Mouse (Mus musculus): ENCODE results near the gene Kif20b. TPM values are rescaled to one million over a fixed set of nuclear protein-coding genes. Genes with fewer than 3 reads are reported as not detected.

Gene Kif20b
- polyA plus RNA-seq (2012; rRNA removed), result 2.7 and 2.9 TPM in 2 replicates

DNA sequence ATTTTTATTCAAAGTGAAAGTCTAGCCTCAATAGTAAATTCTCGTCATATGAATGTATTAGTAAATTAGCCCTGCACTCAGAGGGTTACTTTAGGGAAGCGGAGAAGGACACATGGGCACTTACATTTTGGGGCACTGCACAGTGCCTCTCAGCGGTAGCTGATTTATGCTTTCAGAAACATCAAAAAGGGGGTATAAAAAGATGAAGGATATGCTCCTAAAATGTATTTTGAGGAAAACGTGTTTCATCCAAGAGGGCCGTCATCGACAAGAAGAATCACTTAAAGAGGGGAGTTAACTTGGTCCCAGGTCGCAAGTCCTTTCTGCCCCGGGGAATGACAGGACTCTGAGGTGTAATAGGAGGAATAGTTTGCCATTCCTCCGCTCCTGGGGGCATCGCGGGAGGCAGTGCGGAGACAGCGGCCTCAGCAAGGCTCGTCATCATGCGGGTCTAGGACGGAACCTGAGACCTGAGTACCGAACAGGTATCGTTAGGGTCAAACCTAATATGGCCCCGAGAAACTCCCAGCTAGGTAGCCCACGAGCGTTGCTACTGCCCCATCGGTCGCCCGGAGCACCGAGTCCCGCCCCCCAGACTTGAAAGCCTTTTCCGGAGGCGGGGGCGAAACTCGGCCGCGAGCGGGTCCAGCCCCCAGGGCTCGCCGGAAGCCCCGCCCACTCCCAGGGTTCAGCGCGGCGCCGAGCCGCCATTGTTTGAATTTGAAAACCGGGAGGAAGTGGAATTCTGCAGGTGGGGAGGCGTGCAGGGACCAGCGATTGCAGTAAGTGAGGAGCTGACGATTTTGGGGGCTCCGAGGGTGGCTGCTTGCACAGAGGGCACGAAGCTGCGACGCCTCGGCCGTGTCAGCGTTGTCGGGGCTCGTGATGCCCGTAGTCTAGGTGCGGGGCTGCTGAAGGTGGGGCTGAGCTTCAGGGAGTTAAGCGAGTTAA lies at the start of gene Kif20b:
Kif20b (plus strand) TSS at position 710 of the 951 bp plus-strand sequence.
- peak; percentile 83 for DNase-seq (ENCODE audit: low spot score)

DNA sequence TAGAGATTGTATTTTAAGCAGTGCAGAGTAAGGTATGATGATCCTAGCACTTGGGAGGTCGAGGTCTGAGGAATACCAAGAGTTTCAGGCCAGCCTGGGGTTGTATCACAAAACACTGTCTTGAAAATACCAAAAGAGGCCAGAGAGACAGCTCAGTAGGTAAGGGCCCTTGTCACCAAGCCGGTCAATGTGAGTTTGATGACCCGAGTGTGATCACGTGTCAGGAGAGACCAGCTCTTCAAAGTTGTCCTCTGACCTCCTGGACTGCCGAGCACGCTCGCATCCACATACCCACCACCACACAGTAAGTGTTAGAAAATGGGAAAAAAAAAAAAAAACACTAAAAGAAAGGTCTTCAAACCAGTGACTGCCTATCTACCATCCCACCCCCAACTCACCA lies 45.5 kb upstream of the Kif20b start:
- no peak for DNase-seq (ENCODE audit: low spot score)

DNA sequence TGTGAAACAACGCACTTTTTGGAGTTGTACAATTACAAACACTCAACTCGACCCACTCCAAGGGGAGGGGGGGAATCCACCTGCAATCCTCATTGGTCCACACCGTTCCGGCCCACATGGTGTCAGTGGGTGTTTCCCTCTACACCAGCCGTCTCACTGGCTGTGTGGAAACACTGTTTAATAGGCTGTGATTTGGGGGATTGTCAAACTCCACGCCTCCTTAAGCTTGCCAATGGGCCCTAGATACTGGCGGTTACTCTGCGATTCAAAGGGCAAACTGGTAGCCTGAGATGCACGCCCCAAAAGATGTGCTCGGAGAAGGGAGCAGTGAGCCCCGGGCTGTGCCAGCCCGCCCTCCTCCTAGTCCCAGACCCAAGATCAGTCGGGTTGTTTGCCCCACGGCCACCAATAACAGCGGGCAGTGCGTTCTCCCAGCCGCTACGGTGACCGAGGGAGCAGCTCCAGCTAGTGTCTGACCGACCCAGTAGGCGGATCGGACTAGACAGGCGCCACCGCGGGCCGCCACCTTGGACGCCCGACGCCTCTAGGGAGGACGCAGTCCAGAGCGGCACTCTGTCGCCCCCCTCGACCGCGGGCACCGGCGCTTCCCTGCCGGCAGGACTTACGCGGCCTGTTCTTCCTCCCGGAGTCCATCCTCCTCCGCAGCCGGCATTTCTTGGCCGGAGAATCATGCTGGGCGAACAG lies 44.1 kb upstream of the Kif20b start:
- DNase-seq (ENCODE audit: low spot score), result peak; percentile 75

DNA sequence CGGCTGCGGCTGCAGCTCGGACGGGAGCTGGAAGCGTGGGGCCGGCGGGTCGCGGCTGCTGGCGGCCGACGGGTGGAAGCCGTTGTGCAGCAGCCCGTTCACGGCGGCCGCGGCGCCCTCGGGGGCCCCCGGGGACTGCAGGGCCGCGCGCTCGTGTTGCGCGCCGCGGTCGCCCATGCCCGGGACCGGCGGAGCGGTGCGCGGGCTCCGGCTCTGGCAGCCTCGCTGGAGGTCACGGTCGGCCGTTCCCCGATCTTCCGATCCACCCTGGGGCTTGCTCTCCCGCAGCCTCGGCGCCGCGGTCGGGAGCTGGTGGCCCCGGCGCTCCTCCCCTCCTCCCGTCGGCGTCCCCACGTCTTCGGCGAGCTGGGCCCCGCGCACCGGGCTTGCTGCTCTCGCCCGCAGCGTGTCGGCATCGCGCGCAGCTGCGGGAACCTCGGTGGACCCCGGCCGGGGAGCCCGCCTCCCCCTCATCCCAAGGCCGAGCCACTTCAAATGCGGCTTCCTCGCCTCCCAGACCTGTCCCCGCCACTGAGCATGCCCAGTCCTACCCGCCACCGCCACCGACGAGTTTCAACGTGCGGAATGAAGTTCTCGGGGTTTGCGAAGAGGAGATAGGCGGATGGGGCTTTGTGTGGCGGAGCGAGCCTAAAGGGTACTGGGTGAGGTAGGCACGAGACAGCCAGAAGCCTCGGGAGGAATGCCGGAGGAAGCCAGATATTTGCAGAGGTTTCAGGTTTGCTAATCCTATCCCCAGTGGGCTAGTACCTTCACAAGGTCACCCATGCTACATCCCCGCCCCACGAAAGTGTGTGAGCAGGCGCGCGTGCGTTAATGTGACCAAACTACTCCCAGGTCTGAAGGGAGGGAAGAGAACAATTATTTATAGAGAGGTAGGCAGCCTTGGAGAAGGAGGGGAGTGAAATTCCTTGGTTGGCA lies 43.3 kb upstream of the Kif20b start, which contains the start of gene Pank1:
Pank1 (minus strand) TSS at position 853 of the 939 bp plus-strand sequence.
- peak; percentile 74 for DNase-seq (ENCODE audit: low spot score)

DNA sequence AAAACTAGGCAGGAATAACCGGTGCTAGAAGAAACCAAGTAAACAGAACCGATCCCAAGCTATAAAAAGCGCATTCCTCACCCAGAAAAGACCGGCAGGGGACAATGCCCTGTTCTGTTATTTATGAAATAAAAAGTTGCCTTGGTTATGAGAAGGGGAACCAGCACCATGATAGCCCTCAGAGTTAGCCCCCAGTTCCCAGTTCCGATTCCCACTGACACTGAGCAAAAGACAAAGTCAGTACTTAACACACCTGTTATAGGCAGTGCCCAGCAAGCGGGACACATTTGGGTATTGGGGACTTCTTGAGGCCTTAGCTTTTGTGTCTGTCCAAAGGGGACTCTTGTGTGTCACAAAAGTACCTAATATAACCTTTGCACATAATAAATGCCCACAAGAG lies 42.5 kb upstream of the Kif20b start:
- no peak for DNase-seq (ENCODE audit: low spot score)

DNA sequence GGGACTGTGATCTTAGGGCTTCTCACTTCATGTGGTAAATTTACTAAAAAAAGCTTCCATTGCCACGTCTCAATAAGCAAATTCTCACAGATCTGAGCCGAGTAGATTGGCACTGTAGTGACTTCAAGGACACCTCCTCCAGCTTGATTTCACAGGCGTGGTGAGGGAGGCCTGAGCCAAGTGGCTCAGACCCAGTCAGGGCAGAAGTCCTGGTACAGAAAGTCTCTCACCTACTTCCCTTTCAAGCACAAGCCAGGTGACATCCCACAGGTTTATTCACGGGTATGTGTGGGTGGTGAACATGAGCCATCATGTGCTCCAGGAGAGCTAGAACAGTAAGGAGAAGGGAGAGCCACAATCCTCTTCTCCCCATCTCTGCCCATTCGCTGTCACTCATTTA lies 41.0 kb upstream of the Kif20b start:
- no peak for DNase-seq (ENCODE audit: low spot score)

DNA sequence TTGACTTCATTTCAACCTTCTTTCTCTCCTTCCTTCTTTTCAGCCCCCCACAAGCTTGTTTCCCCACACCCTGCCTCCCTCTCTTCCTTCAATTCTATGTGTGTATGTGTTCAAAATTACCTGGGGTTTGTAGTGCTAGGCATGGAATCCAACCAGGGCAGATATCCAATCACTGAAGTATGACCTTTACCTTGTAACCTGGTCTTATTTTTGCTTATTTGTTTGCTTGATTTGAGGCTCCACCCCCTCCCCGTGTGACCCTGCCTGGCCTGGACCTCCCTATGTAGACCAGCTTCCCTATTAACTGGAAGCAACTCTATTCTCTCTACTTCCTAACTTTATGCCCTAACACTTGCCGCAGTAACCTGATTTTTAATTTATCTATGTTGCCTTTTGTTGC lies 39.7 kb upstream of the Kif20b start:
- no peak for DNase-seq (ENCODE audit: low spot score)

DNA sequence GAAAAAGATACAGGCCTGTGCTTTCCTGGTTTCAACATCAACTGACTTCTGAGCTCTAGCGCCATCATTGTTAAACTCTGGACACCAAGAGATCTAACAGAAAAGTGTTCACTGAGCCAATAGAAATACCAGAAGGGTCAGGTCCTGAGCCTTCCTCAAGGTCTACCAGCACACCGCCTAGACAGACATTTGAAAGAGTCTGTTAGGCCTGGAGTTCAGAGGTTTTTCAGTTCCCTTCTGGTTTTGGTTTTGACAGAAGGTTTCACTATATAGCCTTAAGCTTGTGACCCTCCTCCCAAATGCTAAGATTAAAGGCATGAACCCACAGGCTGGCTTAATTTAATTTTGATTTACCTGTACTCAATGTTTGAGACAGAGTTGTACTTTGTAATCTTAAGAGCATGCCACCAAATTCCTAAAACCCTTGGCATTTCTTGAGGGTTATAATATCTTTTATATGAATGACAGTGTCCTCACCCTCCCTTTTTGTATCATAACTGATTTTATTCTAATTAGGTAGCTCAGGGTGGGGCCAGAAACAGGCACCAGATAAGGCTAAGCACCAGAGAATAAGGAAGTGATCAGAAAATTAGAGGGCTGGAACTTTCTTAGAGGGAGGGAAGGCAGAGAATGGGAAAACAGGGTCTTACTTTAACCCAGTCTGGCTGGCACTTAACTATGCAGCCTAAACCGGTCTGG lies 38.5 kb upstream of the Kif20b start:
- DNase-seq (ENCODE audit: low spot score), result no peak

DNA sequence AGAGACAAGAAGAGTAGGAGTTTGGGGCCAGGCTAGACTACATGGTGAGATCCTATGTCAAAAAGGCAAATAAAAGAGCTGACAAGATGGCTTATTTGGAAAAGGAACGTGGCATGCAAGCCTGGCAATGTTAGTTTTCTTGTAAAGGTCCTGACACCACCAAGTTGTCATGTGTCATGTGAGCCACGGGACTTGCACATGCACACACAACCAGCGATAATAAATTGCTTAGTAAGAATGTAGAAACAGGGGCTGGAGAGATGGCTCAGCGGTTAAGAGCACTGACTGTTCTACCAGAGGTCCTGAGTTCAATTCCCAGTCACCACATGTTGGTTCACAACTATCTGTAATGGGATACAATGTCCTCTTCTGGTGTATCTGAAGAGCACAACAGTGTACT lies 35.8 kb upstream of the Kif20b start:
- no peak for DNase-seq (ENCODE audit: low spot score)

DNA sequence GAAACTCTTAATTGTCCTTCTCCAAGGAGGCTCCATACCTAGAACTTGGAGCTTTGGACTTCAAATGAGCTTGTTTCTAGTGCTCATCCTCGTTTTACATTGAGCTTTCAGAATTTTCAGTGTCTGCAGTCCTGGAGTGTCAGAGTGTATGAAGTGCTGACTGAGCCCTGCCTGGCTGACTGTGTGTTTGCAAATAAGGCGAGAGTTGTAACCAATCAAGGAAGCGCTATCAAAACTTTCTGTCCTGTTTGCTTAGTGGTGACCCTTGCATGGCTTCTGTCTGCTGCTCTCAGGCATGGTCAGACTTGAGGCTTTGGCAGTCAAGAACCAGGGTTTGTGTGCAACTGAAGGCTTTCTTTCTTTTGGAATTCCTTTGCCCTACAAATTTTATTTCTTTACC lies 31.2 kb upstream of the Kif20b start:
- DNase-seq (ENCODE audit: low spot score), result no peak

DNA sequence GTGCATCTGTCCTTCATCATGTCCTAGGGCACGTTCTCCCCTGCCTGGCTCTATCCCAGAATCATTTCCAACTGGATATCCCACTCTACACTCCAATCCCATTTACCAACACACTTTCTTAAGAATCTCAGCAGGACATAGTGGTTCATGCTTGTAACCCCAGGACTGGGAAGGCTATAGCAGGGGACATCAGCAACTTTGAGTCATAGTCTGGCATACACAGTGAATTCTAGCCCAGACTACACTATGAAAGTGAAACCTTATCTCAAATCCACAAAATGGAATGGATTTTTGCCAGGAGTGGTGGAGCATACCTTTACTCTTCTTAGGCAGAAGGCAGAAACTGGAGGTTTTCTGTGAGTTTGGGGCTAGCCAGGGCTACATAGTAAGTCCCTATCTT lies 30.6 kb upstream of the Kif20b start:
- DNase-seq (ENCODE audit: low spot score), result no peak

DNA sequence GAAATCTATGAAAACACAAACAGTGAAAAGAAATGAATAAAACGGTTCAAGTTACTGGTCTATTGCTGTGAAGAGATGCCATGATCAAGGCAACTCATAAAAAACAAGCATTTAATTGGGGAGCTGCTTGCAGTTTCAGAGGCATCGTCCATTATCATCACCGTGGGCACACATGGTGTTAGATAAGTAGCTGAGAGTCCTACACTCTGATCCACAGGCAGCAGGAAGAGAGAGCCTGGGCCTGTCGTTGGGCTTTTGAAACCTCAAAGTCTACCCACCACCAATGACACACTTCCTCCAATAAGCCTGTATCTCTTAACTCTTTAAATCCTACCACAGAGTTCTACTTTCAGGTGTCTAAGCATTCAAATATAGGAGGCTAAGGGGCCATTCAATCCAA lies 27.1 kb upstream of the Kif20b start:
- DNase-seq (ENCODE audit: low spot score), result no peak

DNA sequence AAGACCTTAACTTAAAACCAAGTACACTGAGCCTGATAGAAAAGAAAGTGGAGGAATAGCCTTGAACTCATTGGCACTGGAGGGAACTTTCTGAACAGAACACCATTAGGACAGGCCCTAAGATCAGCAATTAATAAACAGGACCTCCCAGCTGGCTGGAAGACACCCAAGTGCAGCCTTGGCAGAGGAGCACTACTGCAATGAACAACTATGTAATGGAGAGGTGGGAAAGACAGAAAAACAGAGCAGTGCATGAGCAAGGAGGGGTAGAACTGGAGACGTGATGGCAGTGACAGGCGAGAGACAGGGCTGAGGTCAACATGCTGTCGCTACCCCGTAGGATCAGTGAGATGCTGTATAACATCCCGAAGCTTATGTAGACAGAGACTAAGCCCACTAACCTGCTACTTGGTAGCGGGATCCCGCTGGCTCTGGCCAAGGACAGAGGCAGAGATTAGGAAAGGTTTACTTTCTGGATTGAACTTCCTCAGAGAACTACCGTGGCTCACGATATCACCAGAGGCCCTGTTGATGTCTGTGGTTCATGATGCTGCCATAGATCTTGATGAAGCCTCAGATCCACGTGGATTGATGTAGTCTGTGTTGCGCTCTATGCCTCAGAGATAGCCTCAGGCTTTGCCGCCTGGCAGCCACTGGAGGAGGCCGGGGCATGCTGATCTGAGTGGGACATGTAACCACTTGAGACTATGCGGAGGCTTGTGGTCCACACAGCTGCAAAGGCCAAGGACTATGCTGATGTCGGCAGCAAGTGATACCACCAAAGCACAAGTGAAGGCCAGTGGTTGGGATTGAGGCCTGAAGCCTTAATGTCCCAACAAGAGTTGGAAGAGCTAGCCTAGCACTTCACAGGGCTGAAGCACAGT lies 24.8 kb upstream of the Kif20b start:
- no peak for DNase-seq (ENCODE audit: low spot score)

DNA sequence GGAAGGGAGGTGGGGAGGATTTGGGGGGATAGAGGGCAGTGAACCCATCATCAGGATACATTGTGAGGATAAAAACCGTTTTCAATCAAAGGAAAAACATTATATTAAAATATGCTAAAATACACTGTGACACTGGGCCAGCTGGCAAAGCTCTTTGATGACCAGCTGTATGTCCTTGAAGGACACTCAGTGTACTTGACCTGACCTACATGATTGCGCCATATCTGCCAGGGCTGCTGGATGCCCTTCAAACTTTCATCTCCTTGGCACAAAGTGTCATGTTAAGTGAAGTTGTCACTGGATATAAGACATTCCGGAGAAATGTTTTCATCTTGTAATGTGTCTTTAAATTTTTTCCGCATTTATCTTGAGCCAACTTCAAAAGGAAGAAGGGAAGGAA lies 23.2 kb upstream of the Kif20b start:
- no peak for DNase-seq (ENCODE audit: low spot score)

DNA sequence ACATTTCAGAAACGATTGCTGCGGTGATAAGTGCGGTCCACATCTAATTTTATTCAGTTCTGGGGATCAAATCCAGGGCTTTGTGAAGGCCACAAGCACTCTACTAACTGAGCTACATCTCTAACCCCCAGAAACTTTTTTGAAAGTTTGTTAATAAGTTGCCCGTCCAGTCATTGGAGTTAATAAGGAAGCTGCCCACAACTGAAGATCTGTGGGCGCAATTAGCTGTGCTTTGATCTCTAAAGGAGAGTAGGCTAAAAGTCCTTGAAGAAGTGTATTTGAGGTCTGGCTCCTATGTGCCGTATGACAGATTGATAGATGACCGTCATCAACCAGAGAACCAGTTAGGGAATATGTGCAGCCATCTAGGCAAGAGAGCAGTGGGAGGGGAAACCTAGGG lies 20.9 kb upstream of the Kif20b start:
- DNase-seq (ENCODE audit: low spot score), result no peak

DNA sequence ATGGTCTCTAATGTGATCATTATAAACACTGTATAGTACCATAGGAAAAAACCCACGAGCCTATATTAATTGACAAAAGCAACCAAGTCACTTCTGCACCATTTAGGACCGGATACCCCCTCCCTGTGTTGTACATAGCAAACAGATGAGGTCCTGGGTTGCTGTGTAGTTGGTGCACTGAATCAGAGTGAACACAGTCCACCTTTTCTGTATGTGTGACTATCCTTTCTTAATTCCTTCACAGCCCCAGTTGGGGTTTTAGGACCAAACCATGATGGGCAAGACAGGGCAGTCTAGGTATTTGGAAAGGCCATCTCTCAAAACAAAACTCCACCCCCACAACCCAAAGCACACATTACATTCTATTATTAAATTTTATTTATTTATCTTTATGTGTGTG lies 20.4 kb upstream of the Kif20b start:
- DNase-seq (ENCODE audit: low spot score), result no peak

DNA sequence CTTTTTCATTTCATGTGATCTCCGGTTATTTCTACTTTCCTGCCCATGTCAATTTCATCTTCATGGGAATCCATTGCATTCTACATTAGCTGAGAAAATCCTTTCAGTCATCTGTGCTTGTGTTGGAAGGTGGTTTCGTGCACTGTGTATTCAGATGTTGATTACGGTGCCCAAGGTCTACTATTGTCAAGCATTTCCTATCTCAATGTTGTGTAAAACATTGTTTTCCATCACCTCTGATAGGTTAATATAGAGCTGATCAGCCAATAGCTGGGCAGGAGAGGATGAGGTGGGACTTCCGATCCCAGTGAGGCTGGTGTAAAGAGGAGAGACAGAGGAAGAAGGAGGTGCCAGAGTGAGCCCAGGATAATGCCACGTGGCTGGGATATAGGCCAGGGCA lies 18.1 kb upstream of the Kif20b start:
- DNase-seq (ENCODE audit: low spot score), result no peak

DNA sequence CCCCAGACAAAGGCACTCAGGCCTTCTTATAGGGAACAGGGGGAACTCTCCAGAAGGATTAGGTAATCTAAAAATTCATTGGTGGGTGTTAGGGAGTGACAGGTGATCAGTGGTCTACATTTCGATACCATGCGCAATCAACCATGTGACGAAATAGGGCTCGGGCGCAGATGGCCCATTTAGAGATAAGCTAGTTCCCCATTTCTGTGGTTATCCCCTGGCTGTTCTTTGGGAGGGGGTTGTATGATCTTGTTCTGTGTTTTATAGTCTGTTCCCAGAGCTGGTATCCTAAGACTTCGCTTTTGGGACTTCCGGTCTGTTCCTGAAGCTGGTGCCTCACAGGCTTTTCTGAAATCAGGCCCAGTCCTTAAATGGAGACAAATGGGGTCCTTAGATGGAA lies 16.7 kb upstream of the Kif20b start:
- no peak for DNase-seq (ENCODE audit: low spot score)

DNA sequence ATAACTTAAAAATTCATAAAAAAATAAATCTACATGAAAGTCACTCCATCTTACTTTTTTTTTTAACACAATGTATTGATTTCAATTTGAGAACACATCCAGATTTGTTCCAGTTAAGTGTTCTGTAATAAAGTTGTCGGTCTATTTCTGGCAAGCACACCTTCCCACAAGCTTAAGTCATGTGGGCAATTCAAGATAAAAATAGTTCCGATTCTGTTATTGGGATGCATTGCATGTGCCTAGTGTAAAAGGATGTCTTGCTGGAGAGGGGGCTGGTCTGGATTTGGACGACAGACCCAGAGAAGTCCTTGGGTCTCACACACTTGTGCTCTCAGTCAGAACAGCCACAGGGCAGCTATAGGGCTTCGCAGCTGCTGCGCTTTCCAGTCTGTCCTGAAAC lies 15.4 kb upstream of the Kif20b start:
- DNase-seq (ENCODE audit: low spot score), result no peak

DNA sequence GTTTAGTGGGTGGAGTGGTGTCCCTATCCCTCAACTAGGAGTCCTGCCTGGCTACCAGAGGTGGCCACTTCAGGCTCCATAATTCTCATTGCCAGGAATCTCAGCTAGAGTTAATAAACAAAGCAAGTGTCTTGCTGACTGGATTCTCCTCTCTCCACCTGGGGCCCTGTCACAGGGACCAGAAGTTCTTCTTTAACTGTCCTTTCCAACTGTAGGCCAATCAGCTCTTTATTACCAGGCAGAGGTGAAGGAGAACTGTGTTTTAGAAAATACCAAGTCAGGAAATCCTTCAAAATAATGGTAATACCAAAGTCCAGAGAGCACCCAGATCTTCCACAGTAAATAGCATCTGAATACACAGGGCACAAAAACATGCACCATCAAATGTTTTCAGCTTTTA lies 9.8 kb upstream of the Kif20b start:
- no peak for DNase-seq (ENCODE audit: low spot score)

Measured in urinary bladder, adult 2 months (tissue).